Mouse (Mus musculus) adrenal gland, postnatal 4 days (tissue): ENCODE measurements at regions not wholly inside any gene's neighbourhood (a gene's known extent, or its start where the extent isn't known, plus 50 kb on each side); places are given as distances from the start of the nearest gene placed in this dataset.
A peak's percentile ranks its signal among the peaks of the same experiment; 100 is the strongest.

Experiments
- DNase-seq, 2 experiments: peaks; one replicate each; pipeline ENCODE4 v3.0.0; 2021 to 2022; ENCODE audit warnings: low spot score in 2 of 2, mixed read lengths in 2 of 2

GRCm38 (mm10) chr5:29142957-29143356, 52.8 kb upstream of the Rnf32 start:
- no peak for DNase-seq

GRCm38 (mm10) chr5:29142502-29142901, 53.3 kb upstream of the Rnf32 start:
- DNase-seq: no peak

GRCm38 (mm10) chr5:29137481-29137880, 58.3 kb upstream of the Rnf32 start:
- DNase-seq: no peak

- DNase-seq: no peak
Measured at GRCm38 (mm10) chr5:29132261-29132660, 63.5 kb upstream of the Rnf32 start.

GRCm38 (mm10) chr5:29131762-29132161, 64.0 kb upstream of the Rnf32 start:
- DNase-seq: no peak

- no peak for DNase-seq
Measured at GRCm38 (mm10) chr5:29129724-29130123, 66.1 kb upstream of the Rnf32 start.

- DNase-seq: no peak
Measured at GRCm38 (mm10) chr5:29116942-29117341, 78.8 kb upstream of the Rnf32 start.

- DNase-seq: no peak
Measured at GRCm38 (mm10) chr5:29112531-29112930, 83.3 kb upstream of the Rnf32 start.

GRCm38 (mm10) chr5:29107276-29107675, 88.5 kb upstream of the Rnf32 start:
- no peak for DNase-seq

GRCm38 (mm10) chr5:29083288-29083687, 112.5 kb upstream of the Rnf32 start:
- no peak for DNase-seq

GRCm38 (mm10) chr5:29054393-29054792, 141.4 kb upstream of the Rnf32 start:
- no peak for DNase-seq

GRCm38 (mm10) chr5:29036636-29037035, 159.2 kb upstream of the Rnf32 start:
- DNase-seq: peak in 1 of 2 experiments; percentile 34

- no peak for DNase-seq
Measured at GRCm38 (mm10) chr5:29033462-29033997, 162.3 kb upstream of the Rnf32 start.

GRCm38 (mm10) chr5:29030525-29030924, 165.3 kb upstream of the Rnf32 start:
- DNase-seq: no peak

GRCm38 (mm10) chr5:29029957-29030356, 165.8 kb upstream of the Rnf32 start:
- DNase-seq: no peak

GRCm38 (mm10) chr5:29025045-29025444, 170.7 kb upstream of the Rnf32 start:
- DNase-seq: no peak

- no peak for DNase-seq
Measured at GRCm38 (mm10) chr5:28992796-28993195, 203.0 kb upstream of the Rnf32 start.

- DNase-seq: no peak
Measured at GRCm38 (mm10) chr5:28979932-28980331, 215.9 kb upstream of the Rnf32 start.

- no peak for DNase-seq
Measured at GRCm38 (mm10) chr5:28970404-28970803, 225.4 kb upstream of the Rnf32 start.

GRCm38 (mm10) chr5:28955036-28955435, 240.8 kb upstream of the Rnf32 start:
- no peak for DNase-seq

GRCm38 (mm10) chr5:28947465-28947864, 248.3 kb upstream of the Rnf32 start:
- no peak for DNase-seq

- DNase-seq: no peak
Measured at GRCm38 (mm10) chr5:28943571-28944316, 252.0 kb upstream of the Rnf32 start.

GRCm38 (mm10) chr5:28940972-28941371, 254.8 kb upstream of the Rnf32 start:
- no peak for DNase-seq
